Mouse (Mus musculus) testis, postnatal 14 days (tissue): ENCODE data around the gene Mrpl51.
A peak's percentile ranks its signal among the peaks of the same experiment; 100 is the strongest.

ENCODE experiments used
- DNase-seq: peaks from one replicate; pipeline ENCODE4 v3.0.0; 2021; ENCODE audit warnings: low spot score

Gene Mrpl51

GRCm38 (mm10) chr6:125191332-125192015 lies at the start of gene Mrpl51, which contains the start of gene Ncapd2:
Mrpl51 (plus strand) TSS chr6:125191801.
Ncapd2 (minus strand) TSS chr6:125191701.
- DNase-seq: peak; percentile 98

- no peak for DNase-seq
Observed at GRCm38 (mm10) chr6:125142436-125142835, 49.2 kb upstream of the Mrpl51 start.

- DNase-seq: no peak
Observed at GRCm38 (mm10) chr6:125143128-125143527, 48.5 kb upstream of the Mrpl51 start.

GRCm38 (mm10) chr6:125143904-125144303 lies 47.7 kb upstream of the Mrpl51 start:
- no peak for DNase-seq

- peak; percentile 90 for DNase-seq
Observed at GRCm38 (mm10) chr6:125145001-125145400, 46.6 kb upstream of the Mrpl51 start, which contains the start of gene Iffo1. Iffo1 (plus strand) TSS chr6:125145241.

GRCm38 (mm10) chr6:125145479-125145951 lies 46.1 kb upstream of the Mrpl51 start:
- DNase-seq: no peak

- no peak for DNase-seq
Observed at GRCm38 (mm10) chr6:125146148-125146547, 45.5 kb upstream of the Mrpl51 start.

GRCm38 (mm10) chr6:125146797-125147196 lies 44.8 kb upstream of the Mrpl51 start:
- DNase-seq: peak; percentile 61

- DNase-seq: no peak
Observed at GRCm38 (mm10) chr6:125147329-125147728, 44.3 kb upstream of the Mrpl51 start.

GRCm38 (mm10) chr6:125148251-125148925 lies 43.2 kb upstream of the Mrpl51 start:
- DNase-seq: peak; percentile 81

GRCm38 (mm10) chr6:125148926-125149568 lies 42.6 kb upstream of the Mrpl51 start:
- DNase-seq: no peak

- no peak for DNase-seq
Observed at GRCm38 (mm10) chr6:125149569-125149950, 42.0 kb upstream of the Mrpl51 start.

GRCm38 (mm10) chr6:125152212-125153017 lies 39.2 kb upstream of the Mrpl51 start:
- DNase-seq: peak; percentile 48

- no peak for DNase-seq
Observed at GRCm38 (mm10) chr6:125153018-125153389, 38.6 kb upstream of the Mrpl51 start.

GRCm38 (mm10) chr6:125153682-125154081 lies 37.9 kb upstream of the Mrpl51 start:
- DNase-seq: no peak

GRCm38 (mm10) chr6:125154550-125154949 lies 37.1 kb upstream of the Mrpl51 start:
- DNase-seq: no peak

GRCm38 (mm10) chr6:125155262-125155661 lies 36.3 kb upstream of the Mrpl51 start:
- no peak for DNase-seq

GRCm38 (mm10) chr6:125156491-125156890 lies 35.1 kb upstream of the Mrpl51 start:
- no peak for DNase-seq

- peak; percentile 59 for DNase-seq
Observed at GRCm38 (mm10) chr6:125156903-125157614, 34.5 kb upstream of the Mrpl51 start.

- no peak for DNase-seq
Observed at GRCm38 (mm10) chr6:125158944-125159492, 32.6 kb upstream of the Mrpl51 start.
